Mouse (Mus musculus) adrenal gland, postnatal 14 days (tissue): Measurements from ENCODE around the gene Qtrt2. TPM values are rescaled to one million over a fixed set of nuclear protein-coding genes. Genes with fewer than 3 reads are reported as not detected.
A peak's percentile ranks its signal among the peaks of the same experiment; 100 is the strongest.

Experiments
- DNase-seq: peaks from one replicate; pipeline ENCODE4 v3.0.0; 2021; ENCODE audit warnings: mixed read lengths
- long read RNA-seq, 2 experiments: library from polyadenylated mRNA; stranded (forward); transcript quantifications; one replicate each; pipeline ENCODE4 v2.0.0; 2021
- total RNA-seq: library from RNA; stranded (reverse); gene quantifications from 2 replicates; pipeline ENCODE4 v1.2.3, GENCODE M21; 2021

Qtrt2 gene
- total RNA-seq = 31.5 and 31.9 TPM in 2 replicates
- long read RNA-seq, experiment 1, partial matches to known transcripts = 0 of 13 reads
- long read RNA-seq, experiment 1, other reads (novel, unspliced or antisense) = 13 of 13 reads
- long read RNA-seq, experiment 2, partial matches to known transcripts = 1 of 6 reads
- long read RNA-seq, experiment 2, other reads (novel, unspliced or antisense) = 5 of 6 reads

- DNase-seq = no peak
Measured at GRCm38 (mm10) chr16:43926341-43926859, at the start of gene Qtrt2. Gene Qtrt2 (minus strand): TSS chr16:43926809.

- no peak for DNase-seq
Measured at GRCm38 (mm10) chr16:43973606-43974220, 47.1 kb upstream of the Qtrt2 start.

- no peak for DNase-seq
Measured at GRCm38 (mm10) chr16:43973147-43973546, 46.5 kb upstream of the Qtrt2 start.

GRCm38 (mm10) chr16:43972391-43972790 is 45.8 kb upstream of the Qtrt2 start:
- DNase-seq = no peak

DNA sequence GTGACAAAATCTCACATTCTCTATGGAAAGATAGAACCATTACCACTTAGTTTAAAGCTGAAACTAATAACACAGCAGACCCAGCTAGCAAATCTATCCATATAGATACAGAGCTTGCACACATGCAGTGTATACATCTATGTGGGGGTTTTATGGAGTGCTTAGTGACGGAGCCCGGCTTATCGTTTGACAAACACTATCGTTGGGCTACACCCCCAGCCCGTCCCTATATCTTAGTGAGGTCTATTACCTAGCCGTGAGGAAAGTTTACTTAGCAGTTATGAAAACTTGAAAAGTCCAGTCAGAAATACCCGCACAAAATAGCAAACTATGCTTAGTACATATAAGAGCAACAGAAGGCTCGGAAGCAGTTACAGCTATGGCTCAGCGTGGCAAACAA is 45.1 kb upstream of the Qtrt2 start:
- DNase-seq = no peak

DNA sequence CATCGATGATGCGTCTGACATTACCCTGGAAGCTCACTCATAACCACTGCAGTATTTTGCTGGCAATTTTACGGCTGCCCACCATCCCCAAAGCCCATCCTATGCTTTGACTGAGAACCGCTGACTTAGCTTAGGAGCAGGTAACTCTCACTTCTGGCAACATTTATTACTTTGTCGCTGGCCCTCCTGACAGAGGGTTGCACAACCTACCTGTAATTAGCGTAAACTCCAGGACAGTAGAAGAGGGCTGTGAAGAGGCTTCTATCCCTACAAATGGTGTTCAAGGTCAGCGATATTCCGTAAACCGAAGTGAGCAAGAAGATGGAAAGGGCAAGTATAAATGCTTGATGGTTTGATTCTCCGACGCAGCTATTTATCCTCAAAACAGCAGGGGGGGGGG is 44.6 kb upstream of the Qtrt2 start:
- DNase-seq = no peak

DNA sequence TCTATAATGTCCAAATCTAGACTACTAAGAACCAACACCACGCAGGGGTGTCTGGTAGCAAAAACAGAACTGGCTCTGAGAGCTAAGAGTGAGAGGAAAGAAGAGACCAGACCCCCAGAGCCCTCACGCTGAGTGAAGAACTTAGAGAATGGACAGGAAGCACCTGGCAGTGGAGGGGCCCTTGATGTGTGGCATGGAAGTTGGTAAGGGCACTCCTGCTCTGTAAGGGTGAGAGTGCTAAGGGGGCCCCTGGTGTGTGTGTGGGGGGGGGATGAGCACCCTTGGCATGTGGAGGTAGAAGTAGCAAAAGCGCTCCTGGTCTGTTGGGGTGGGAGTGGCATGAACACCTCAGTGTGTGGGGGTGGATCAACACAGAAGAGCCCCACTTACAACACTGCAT is 43.8 kb upstream of the Qtrt2 start:
- no peak for DNase-seq

DNA sequence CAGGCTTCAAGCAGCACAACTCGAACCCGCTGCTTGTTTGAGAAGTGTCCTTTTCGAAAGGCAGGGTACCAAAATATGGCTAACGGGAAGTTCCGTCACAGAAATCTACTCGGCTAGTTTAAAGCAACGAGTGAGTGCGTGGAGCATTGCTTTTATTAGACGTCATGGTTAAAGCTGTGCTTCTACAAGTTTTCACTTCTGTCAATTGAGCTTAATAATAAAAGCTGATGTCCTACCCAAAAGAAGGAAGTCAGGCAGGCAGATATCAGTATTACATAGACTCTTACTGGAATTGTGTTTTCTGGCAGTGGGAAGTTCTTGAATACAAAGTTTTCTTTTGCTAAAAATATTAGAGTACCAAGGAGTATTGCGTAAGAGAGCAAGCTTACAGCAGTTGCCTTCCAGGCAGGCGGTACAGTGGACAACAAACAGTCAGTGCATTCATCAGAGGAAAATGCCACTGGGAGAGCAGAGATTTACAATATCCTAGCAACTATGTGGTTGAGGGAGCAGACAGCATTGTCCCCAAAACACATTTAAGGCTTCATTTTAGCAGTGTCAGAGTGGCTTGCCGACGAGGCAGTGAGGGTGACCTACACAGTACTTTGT is 39.3 kb upstream of the Qtrt2 start:
- DNase-seq = no peak

GRCm38 (mm10) chr16:43963780-43964179 is 37.2 kb upstream of the Qtrt2 start:
- no peak for DNase-seq

GRCm38 (mm10) chr16:43963291-43963690 is 36.7 kb upstream of the Qtrt2 start:
- DNase-seq = no peak

DNA sequence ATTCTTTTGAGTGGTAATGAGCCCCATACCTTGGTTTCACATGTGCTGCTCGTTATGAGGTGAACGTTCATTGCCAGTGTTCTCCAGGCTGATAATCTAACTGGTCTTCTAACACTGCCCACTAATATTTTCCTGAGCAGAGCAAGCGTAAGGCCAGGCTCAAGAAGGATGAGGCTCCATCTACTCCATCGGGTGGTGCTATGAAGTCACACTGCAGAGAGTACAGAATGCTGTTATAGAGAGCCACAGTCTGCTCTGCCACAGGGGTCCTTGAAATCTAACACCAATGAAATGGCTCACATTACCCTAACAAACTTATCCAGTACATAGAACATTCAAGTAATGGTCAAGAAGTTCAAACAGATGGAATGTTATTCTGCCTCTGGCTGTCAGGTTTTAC is 31.4 kb upstream of the Qtrt2 start:
- DNase-seq = no peak

DNA sequence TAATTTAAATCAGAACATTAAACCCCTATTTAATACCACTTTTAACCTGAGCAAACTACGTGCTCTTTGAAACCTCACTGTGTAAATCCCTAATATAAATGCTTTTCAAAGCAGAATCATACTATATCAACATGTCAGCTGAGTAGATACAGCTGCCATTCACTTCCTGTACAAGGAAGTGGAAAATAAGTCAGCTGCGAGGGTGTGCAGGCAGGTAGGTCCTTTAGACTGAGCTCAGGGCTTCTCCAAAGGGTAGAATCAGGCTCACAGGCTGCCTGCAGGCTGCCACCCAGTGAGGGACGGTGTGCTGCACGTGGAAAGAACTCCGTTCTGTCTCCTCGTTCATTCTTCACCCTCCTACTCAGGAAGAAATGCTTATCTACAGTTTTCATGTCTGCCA is 28.3 kb upstream of the Qtrt2 start:
- DNase-seq = no peak

GRCm38 (mm10) chr16:43951591-43951990 is 25.0 kb upstream of the Qtrt2 start:
- DNase-seq = peak; percentile 8

GRCm38 (mm10) chr16:43945869-43946268 is 19.3 kb upstream of the Qtrt2 start:
- DNase-seq = no peak

DNA sequence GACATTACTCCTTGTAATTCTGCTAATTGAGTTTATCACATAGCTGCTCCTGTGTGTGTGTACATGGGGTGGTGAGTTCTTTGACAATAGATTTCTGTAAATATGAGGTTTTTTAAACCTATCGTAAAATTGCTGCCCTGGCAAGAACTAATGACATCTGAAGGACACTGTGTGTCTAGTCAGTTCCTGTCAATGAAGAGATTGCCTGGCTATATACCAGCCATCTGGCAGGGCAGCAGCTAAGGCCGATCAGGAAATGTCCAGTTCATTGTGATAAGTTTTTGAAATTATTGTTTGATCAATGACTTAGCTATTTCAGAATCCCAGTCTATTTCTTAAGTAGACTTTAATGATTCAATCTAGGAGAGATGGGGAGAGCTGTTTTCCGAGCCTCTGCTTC is 18.7 kb upstream of the Qtrt2 start:
- DNase-seq = no peak

GRCm38 (mm10) chr16:43940846-43941245 is 14.2 kb upstream of the Qtrt2 start:
- DNase-seq = peak; percentile 31

GRCm38 (mm10) chr16:43935892-43936291 is 9.3 kb upstream of the Qtrt2 start:
- no peak for DNase-seq

DNA sequence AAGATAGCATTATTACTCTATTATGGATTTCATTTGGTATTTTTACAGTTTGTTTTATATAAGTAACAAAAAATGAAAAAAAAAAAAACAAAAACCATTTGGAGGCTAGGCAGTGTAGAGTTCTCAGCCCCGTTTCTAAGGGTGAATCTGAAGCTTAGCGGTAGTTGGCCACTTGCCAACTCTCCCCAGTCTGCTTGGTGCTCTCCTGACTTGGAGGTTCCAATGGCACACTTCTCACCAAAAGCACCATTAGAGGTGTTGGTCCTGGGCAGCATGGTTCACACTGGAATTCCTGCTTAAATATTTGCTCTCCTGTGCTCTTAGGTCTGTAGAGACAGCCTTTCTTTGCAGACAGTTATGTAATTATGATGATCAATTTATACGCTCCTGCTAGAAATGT is 8.8 kb upstream of the Qtrt2 start:
- DNase-seq = no peak

GRCm38 (mm10) chr16:43934856-43935255 is 8.2 kb upstream of the Qtrt2 start:
- DNase-seq = no peak

- DNase-seq = no peak
Measured at GRCm38 (mm10) chr16:43933041-43933440, 6.4 kb upstream of the Qtrt2 start.

DNA sequence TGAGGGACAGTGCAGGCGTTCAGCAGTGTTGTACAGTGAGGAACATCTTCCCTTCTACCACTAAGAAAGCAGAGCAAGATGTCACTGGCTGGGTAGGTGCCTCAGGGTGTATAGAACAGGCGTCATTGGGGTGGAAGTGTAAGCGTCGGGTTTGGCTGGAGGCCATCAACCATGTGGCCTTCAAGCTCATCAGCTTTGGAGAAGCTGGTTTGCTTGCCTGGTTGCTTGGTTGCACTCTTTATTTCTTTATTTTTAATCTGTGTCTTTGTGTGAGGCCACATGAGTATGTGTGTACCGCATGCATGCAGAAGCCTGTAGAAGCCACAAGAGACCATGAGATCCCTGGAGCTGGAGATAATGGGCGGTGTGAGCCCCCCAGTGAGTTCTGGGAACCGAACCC is 5.7 kb upstream of the Qtrt2 start:
- no peak for DNase-seq

DNA sequence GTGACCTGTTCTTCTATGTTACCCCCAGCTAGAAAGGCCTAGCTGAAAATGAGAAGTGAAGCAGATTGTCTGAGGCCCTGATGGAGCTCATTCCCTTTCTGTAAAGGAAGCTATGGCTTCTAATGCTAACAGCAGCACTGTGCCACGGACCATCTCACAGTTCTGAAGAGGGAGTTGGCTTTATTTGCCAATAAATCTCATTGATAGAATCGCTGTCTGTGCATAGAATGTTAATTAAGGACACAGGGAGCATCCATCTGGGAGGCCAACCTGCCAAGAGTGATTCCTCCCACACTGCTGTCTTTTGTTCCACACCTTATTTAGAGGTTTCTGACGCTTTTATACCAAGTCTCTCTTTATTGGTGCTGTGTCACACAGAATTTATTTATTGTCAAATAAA is 4.9 kb upstream of the Qtrt2 start:
- no peak for DNase-seq

DNA sequence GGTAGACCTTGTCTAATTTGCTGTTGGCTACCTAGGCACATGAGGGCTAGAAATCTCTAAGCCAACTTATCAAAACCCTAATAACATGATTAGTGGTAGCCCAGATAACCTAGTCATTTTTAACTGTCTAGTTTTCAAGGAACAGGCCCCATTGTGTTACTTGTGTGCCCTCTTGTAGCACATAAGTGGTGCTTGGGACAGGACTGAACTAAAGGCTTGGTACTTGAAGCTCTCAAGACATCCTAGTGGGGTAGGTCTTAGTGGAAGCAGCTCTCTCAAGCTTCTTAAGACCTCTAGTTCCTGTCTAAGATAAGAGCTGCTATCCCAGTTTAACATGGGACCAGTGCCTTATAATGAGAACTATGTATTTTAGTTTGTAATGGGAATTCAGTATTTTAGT is 4.0 kb upstream of the Qtrt2 start:
- DNase-seq = no peak

DNA sequence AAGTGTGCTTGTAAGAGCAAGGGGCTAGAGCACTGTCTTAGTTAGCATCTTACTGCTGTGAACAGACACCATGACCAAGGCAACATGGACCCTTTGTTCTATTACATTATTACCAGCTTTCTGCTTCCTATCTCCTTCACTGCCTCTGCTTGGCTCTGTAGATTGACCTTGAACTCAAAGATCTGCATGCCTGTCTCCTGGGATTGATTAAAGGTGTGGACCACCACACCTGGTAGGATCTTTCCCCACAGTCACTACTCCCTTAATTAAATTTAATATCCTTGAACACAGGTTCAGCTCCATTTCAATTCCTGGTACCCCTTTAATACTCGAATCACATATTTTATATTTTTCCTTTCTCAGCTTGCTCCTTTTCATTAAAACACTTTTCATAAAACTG is 763 bp downstream of the Qtrt2 start:
- no peak for DNase-seq
